Mouse (Mus musculus): Measurements from ENCODE around the gene Timp1. TPM values are rescaled to one million over a fixed set of nuclear protein-coding genes. Genes with fewer than 3 reads are reported as not detected.

Timp1 gene
- polyA plus RNA-seq, 1 experiment = 5.5 TPM

- 40% methylated on average over 5 of the region's 5 CpGs for WGBS
- no peak for DNase-seq (ENCODE audit: low read depth, low spot score)
Observed at GRCm38 (mm10) chrX:20921366-20921765, 51.4 kb downstream of the Timp1 start.

GRCm38 (mm10) chrX:20923506-20923905 lies 53.5 kb downstream of the Timp1 start:
- DNase-seq (ENCODE audit: low read depth, low spot score) = no peak
- 64% methylated on average over 1 of the region's 1 CpGs for WGBS

Other genes starting within 250 kb of the Timp1 start
- 234 and 255 TPM in 2 replicates for gene Uba1, start 211.8 kb upstream of the Timp1 start, polyA plus RNA-seq (2012; rRNA removed)
- 137 and 175 TPM in 2 replicates for gene Cdk16, start 182.2 kb upstream of the Timp1 start, polyA plus RNA-seq (2012; rRNA removed)
- gene Usp11, start 166.3 kb upstream of the Timp1 start, polyA plus RNA-seq (2012; rRNA removed) = 4.4 and 5.7 TPM in 2 replicates
- gene Araf, start 72.4 kb upstream of the Timp1 start, polyA plus RNA-seq (2012; rRNA removed) = 117 and 143 TPM in 2 replicates
- 0.77 and 1.2 TPM in 2 replicates for gene Syn1, start 50.8 kb downstream of the Timp1 start, polyA plus RNA-seq (2012; rRNA removed)
- 13.5 and 14.7 TPM in 2 replicates for gene Cfp, start 61.4 kb downstream of the Timp1 start, polyA plus RNA-seq (2012; rRNA removed)
- 3.2 and 5.2 TPM in 2 replicates for gene Elk1, start 80.4 kb downstream of the Timp1 start, polyA plus RNA-seq (2012; rRNA removed)
- 20.1 and 27.3 TPM in 2 replicates for gene Uxt, start 91.9 kb downstream of the Timp1 start, polyA plus RNA-seq (2012; rRNA removed)
- gene Zfp182, start 192.2 kb downstream of the Timp1 start, polyA plus RNA-seq (2012; rRNA removed) = 0.47 and 1.2 TPM in 2 replicates
- gene Spaca5, start 198.2 kb downstream of the Timp1 start, polyA plus RNA-seq (2012; rRNA removed) = not detected in 2 replicates
- gene Zfp300, start 219.4 kb downstream of the Timp1 start, polyA plus RNA-seq (2012; rRNA removed) = not detected in 2 replicates
- gene Ssxa1, start 245.7 kb downstream of the Timp1 start, polyA plus RNA-seq (2012; rRNA removed) = not detected in 2 replicates

Measured in large intestine, adult 2 months (tissue).